Comparison of ENCODE assay signal across 8 mouse cellular contexts in genomic region chr4:63544494-63545230, GRCm38 (mm10). TPM values are rescaled to one million over a fixed set of nuclear protein-coding genes. Genes with fewer than 3 reads are reported as not detected.
DNase-seq lines count a peak whose midpoint lies in the region; ATAC-seq lines count a peak whose summit lies in the region.

Atp6v1g1 (plus strand) TSS chr4:63544772.

- peak; percentile 94 for DNase-seq in MN1 (ENCODE audit: low spot score)
- DNase-seq in cerebellum, adult 8-10 months = peak; percentile 93
- peak; percentile 98 for DNase-seq in hindbrain, embryonic 10.5 days (ENCODE audit: low spot score)
- DNase-seq in layer of hippocampus, postnatal 14 days (ENCODE audit: low spot score in 2 of 2) = peak; percentile 92 to 96
- DNase-seq in lung, postnatal 14 days = peak; percentile 97
- peak; percentile 81 for DNase-seq in retina, adult 2 months (ENCODE audit: low read depth, low spot score)
- peak; percentile 96 to 97 for DNase-seq in thymus, postnatal 36 days

- peak within 1 kb of the TSS; percentile 92 for H3K4me3 ChIP-seq in hindbrain, embryonic 10.5 days

- peaks cover 35% of the 10 kb centered on the region for H3K4me1 ChIP-seq in hindbrain, embryonic 10.5 days (replicated peaks)

- H3K27ac ChIP-seq in hindbrain, embryonic 10.5 days = peak within 1 kb of the TSS; percentile 97

- WGBS in hindbrain, embryonic 10.5 days = under 1% methylated on average over 57 of the region's 57 CpGs

- peak; percentile 92 for ATAC-seq in frontal cortex, adult (ENCODE audit: low TSS enrichment)

- no peaks in the 10 kb centered on the region for H3K9me3 ChIP-seq in hindbrain, embryonic 10.5 days

- peaks cover 23% of the 10 kb centered on the region for H3K36me3 ChIP-seq in hindbrain, embryonic 10.5 days

- no peaks in the 10 kb centered on the region for H3K27me3 ChIP-seq in hindbrain, embryonic 10.5 days (ENCODE audit: insufficient read depth, poor library complexity, severe bottlenecking)

RNA-seq across cellular contexts. Expression of gene Atp6v1g1, which starts in this region (rescaled TPM):
- polyA plus RNA-seq in hindbrain, embryonic 10.5 days (2016; fragmentation: Nextera tagmentation; extraction: Ambion mirVana) = 310 and 365 TPM in 2 replicates
- total RNA-seq in layer of hippocampus, postnatal 14 days (2021) = 100 to 1,000 TPM; 132 to 142 TPM

Comparison
In these comparisons a context has a peak if more than half of its experiments do, and no peak if none do; other contexts are left out.
1. Peak in every context shown above with its lines: DNase-seq, ATAC-seq, H3K4me3 ChIP-seq and H3K27ac ChIP-seq.